Mouse (Mus musculus): ENCODE results near the gene Them7.

GRCm38 (mm10) chr2:105336314-105337027, 112.4 kb downstream of the Them7 start:
- TF ChIP-seq POLR2A (IDR thresholded peaks at IDR 0.05; ENCODE audit: insufficient read depth, low read depth, low read length) (no peak), CTCF (IDR thresholded peaks at IDR 0.05; ENCODE audit: insufficient read depth, low read depth, low read length) (no peak)

Measured in olfactory bulb, adult 2 months (tissue).